Mouse (Mus musculus) midbrain, embryonic 13.5 days (tissue): Measurements from ENCODE around the gene Numb. TPM values are rescaled to one million over a fixed set of nuclear protein-coding genes. Genes with fewer than 3 reads are reported as not detected.

Experiments
- polyA plus RNA-seq: library from polyadenylated mRNA; unstranded; fragments of >200 nt; fragmentation: Nextera tagmentation; extraction: Ambion mirVana; gene quantifications from 2 replicates; pipeline ENCODE4 v1.2.1, GENCODE M21; 2015

Gene Numb
- polyA plus RNA-seq, 1 experiment from 2014 or later: 23.6 TPM

Other genes with a start within 250 kb of the Numb start
- 71.5 and 74.3 TPM in 2 replicates for gene Psen1, start 233.8 kb downstream of the Numb start, polyA plus RNA-seq
- 0.08 and 0.11 TPM in 2 replicates for gene Papln, start 158.3 kb downstream of the Numb start, polyA plus RNA-seq
- gene Riox1, start 28.7 kb upstream of the Numb start, polyA plus RNA-seq: 9.1 and 12.1 TPM in 2 replicates
- gene Heatr4, start 62.9 kb upstream of the Numb start, polyA plus RNA-seq: not detected in 2 replicates
- 10.6 and 11.8 TPM in 2 replicates for gene Acot2, start 65.9 kb upstream of the Numb start, polyA plus RNA-seq
- 64.6 and 66.8 TPM in 2 replicates for gene Acot1, start 87.6 kb upstream of the Numb start, polyA plus RNA-seq
- 0.05 and 0.09 TPM in 2 replicates for gene Acot4, start 116.4 kb upstream of the Numb start, polyA plus RNA-seq
- gene Gm49366, start 117.0 kb upstream of the Numb start, polyA plus RNA-seq: not detected in 2 replicates
- gene Acot3, start 130.2 kb upstream of the Numb start, polyA plus RNA-seq: 0.70 and 1.0 TPM in 2 replicates
- not detected in 2 replicates for gene Acot5, start 147.4 kb upstream of the Numb start, polyA plus RNA-seq
- gene Acot6, start 178.7 kb upstream of the Numb start, polyA plus RNA-seq: 0.81 and 0.96 TPM in 2 replicates
- gene Dnal1, start 192.4 kb upstream of the Numb start, polyA plus RNA-seq: 7.8 and 9.7 TPM in 2 replicates
- 5.5 and 6.5 TPM in 2 replicates for gene Pnma1, start 226.6 kb upstream of the Numb start, polyA plus RNA-seq